Mouse (Mus musculus): ENCODE data around the gene Dnaja2.

DNA sequence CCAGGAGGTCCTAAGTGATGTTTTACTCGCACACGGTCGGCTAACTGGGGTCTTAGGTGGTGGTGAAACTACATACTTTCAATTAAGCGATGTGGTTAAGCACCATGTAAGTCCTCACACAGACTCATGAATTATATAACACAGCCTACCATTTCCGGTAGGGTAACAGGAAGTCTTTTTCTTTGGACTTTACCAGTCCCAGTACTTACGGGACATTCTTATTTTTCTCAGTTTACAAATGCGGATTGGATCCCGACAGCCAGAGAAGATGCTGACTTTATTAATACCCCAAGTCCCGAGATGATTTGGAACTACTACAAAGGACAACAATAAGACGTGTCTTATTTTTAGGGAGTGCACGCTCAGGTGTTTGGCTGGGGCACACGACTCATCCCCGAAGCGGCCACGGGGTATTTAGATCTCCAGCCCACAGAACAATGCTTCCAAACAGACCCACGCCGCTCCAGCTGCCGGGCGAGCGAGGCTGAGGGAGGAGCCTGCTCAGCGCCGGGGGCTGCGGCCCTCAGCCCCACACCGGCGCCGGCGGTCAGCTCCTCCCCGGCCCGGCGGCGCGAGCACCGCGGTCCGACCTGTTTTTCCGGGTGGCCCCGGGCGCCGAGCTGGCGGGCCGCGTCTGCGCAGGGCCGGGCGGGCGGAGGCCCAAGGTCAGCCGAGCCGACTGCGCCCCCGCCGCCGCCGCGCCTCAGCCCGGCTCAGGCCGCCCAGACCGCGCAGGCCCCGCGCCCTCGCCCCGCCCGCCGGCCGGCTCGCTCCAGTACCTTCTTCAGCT, 558 bp downstream of the Dnaja2 start:
- TF ChIP-seq CTCF (IDR thresholded peaks at IDR 0.05; ENCODE audit: borderline replicate concordance, insufficient read depth, low read depth, low read length) (no peak), POLR2A (IDR thresholded peaks at IDR 0.05; ENCODE audit: borderline replicate concordance, insufficient read depth, low read length) (no peak)
